Mouse (Mus musculus) T-helper 1 cell (primary cell): ENCODE results near the gene Epha5.

ENCODE experiments used
- in situ Hi-C: fragments of 300-600 bp; cut with MboI, MseI; formaldehyde crosslinking; loops from one replicate; pipeline ENCODE4 v1.15.1; 2025; ENCODE audit warnings: high pct_unique_total_duplicates

The Epha5 gene

DNA sequence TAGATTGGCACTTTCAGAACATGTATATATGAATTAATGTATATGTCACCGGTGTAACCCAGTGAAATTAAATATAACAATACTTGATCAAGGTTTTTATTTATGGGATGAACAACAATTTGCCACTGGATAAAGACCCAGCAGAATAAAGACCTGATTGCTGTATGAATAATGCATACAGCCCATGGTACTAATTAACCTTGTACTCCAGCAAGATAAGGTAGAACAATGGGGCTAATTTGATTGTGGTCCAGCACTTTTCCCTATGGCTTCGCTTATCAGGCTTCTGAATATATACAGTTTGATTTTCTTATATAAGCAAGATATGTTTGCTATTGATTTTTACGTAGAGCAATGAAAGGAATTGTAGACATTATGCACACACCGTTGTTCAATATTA, 103.6 kb downstream of the Epha5 start:
- in situ Hi-C loops, result no loop called here

DNA sequence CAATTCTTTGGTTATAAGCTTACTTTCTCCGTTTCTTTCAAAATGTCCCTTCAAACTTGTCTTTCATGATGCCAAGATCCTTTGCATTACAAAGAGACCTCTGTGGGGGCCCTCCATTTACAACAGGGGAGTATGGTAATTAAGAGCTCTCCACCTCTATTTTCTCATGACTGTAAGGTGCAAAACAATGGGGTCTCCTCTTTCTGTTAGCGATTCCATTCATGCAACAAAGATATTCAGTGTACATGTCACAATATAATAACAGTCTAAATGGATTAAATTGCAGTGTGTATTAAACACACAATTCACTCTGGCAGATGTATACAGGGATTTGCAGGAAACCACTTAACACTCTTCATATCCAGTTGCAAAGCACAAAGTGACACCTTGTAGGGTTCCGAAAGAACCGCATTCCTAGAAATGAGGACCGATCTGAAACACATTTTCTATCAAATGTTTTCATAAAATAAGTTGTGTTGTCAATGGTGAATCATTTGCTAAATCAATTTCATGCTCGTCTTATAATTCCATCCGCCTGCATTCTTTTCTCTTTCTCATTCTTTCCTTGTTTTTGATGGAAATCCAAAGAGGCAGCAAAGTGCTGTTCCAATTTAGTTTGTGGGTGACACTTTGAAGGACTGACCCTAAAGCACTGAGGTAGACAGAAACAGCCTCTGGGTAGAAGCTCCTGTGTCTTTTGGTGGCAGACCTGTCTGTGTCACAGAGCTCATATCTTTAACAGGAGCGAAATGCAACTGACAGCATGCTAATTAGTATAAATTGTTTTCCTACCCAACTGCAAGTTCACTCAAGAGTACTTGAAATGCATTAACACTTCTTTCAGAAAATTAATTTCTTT, 118.1 kb downstream of the Epha5 start:
- in situ Hi-C loops, result no loop called here

DNA sequence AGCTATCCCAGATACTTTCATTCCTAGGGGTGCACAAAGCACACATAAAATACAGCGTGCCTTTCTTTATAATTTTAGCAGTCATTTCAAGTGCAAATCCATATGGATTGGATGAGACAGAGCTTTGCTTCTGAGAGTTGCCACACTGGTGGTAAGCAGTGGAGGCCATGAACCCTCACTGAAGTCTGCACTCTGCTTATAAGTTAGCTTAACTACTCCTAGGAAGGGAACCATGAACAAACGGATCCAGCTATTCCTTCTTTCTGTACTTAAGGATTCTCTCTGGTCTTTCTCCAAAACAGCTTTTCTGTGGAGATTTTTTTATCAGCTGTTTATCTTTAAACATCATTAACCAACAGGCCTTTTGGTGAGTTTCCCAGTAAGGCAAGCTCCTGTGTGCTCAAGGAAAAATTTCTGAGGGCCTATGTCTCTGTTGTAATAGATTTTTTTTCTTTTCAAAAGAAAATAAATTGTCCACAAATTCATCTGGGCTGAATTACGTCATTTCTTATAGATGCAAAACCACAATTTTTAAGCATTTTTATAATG, 127.7 kb downstream of the Epha5 start:
- in situ Hi-C loops, result no loop called here

DNA sequence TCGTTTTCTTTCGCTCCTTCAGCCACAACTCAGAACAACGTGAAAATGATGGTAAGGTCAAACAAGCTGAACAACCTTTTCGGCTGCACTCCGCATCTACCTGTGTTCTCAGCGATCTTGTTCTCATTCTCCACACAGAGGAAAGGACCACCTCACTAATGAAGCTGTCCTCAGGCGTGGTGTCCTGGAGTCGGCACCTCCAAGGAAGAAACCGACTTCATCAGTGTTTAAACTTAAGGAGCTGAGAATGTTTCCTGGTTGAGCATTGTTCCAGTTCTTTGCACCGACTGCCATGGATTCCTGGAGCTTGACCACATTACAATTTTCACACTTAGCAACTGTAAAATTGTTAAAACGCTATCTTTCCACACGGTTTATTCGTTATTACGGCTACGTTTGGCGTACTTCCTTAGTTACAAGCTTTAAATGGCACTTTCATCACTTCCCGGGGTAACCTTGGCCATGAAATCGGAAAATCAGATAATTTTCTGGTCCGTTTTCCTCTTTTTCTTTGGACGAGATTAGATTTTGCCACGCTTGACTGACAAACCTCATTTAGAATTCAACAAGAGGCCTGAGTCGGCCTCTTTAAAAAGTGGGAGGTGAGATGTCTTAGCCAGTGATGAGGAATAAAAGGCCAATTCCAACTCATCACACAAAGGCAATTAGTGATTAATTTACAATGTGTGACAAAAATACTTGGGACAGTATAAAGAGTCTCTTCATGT, 135.7 kb downstream of the Epha5 start:
- in situ Hi-C loops, result no loop called here

DNA sequence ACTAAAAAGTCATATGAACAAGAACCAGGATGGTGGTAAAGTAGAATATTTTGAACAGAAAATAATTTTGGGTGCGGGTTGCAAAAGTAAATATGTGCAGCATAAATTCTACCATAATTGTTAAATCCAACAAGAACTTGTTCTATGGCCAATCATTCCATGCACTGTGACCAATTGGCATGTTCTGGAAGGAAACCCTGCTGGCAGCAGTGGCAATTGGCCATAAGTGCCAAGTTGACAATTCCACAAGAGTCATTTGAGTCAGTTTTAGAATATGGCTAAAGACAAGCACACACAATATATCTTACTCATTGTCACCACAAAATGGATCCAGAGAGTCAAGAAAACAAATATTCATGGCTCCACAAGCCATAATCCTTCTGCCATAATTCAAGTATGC, 140.2 kb downstream of the Epha5 start:
- in situ Hi-C loops, result no loop called here

DNA sequence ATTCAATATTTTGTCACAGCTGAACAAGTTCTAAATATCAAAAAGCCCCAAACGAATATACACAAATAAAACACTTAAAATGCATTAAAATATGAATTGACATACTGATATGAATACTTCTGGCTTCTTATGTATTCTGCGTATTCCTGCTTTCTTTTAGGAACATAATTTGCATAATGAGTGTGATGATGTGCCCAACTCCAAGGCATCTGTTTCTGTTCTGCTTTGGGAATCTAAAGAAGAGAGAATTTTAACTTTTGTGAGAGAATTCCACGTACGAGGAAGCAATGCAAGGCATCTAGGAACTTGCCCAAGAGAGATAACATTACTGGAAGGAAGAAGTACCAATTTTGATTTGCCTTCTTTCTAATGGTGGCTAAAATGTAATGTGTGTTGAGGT, 151.8 kb downstream of the Epha5 start:
- in situ Hi-C loops, result no loop called here

DNA sequence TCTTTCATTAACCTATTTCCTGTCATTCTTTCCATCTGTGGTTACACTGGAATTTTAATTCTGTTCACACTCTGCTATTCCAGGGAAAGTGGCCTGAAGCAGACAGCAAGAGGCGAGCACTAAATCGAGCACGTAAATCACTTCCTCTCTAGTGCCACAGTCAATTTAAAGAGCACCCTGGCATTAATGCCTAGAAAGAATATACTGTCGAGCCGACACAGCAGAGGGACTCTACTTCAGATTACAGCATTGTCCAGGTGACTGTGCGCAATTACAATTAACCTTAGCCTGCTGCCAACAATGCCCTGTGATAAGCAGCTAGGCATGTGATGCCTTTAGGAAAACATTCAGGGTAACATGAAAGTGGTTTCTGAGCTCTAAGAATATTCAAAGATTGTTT, 153.2 kb downstream of the Epha5 start:
- in situ Hi-C loops, result no loop called here

DNA sequence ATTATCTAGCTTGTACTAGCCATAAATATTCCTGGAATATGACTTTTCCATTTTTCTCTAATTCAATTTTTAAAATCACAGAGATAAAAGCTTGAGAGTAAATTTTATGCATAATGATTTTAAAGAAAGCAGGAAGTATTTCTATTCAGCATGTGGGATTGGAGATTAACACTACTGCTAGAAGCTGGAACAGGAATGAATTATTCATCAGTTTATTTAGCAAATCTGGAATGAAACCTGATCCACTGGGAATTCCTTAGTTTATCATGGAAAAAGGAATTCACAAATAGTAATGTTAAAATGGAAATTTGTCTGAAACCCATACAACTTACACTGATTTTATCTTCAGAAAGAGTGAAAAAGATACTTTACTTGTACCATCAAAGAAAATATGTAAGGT, 187.2 kb downstream of the Epha5 start:
- in situ Hi-C loops, result no loop called here

DNA sequence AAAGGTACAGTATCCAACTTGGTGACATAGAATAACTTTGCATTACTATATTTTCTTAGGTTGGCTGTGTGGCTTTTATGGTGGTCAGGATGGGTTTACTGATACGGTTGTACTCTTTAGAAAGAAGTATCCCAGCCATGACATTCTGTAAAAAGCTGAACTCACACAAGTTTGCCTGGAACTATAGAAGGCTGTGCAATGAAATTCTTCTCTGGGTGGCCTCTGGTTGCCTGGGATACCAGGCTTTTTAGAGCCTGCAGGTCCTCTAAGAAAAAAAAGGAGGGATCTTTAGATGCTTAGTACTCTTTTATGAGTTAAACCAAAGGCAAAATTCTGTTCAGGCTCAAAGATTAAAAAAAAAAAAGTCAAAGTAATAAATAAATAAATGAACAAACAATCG, 208.6 kb downstream of the Epha5 start:
- in situ Hi-C loops, result no loop called here

DNA sequence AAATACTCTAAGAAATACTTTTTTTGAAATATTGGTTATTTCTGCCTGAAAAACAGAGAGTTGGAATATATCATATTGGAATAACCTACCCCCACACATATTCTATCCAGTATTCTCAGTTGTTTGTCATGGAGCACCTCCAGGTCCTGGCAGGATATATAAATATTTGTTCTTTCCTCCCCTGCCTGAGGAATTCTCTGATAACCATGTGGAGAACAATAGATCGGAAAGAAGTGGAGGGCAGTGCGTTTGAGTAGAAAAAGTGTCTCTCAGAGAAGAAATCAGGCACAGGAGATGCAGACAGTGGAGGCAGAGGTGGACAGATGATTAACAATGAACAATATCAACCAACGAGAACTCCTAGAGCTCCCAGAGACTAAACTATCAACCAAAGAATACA, 223.8 kb downstream of the Epha5 start:
- in situ Hi-C loops, result no loop called here

DNA sequence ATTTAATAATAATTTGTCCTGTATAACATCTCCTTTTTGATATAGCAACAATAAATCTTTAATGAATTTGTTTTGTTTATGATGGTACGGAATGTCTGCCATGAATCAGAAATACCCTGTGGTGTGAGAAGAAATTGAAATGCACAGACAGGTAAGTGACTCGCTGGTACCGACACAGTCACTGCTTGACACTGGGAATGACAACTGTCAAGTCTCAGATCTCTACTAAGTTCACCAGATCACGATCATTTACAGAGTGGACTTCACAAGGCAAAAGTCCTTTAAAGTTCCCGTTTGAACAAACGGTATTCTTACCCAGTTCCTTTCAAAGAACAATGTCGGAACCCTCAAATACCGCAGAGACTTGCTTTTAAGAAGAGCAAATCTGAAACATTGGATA, 233.0 kb downstream of the Epha5 start:
- in situ Hi-C loops, result no loop called here

DNA sequence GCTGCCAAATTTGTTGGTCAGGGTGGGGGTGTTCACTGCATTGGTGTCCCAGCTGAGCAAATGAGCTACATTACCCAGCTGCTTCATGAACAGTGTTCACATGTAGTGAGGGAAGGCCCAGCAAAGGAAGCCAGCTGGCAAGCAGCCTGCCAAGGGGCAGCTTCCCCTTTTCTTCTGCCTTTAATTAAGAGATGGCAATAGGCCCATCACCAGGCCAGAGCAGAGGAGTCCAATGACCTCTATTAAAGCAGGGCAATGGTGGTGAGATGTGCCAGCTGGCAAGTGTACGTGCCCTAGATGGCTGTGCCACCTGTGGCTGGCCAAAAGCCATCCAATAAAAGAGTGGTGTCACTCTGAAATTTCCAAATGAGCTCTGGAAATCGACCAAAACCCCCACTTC, 264.1 kb downstream of the Epha5 start:
- in situ Hi-C loops, result no loop called here

DNA sequence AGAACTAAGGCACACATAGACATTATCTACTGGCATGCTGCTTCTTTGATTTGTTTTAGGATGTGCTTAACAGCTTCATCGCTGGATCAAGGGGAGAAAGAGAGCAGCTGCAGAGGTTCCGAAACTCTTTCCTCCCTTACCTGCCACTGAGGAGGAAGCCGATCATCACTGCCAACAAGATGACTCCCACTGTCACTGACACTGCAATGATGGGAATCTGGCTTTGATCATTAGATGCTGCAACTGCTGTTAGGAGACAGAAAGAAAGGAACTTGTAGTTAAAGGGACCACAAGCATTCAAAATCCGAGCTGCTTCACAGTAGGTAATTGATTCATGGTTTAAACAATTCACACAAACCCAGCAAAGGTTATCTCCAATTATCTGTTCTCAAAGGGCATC, 275.0 kb downstream of the Epha5 start:
- in situ Hi-C loops, result no loop called here

DNA sequence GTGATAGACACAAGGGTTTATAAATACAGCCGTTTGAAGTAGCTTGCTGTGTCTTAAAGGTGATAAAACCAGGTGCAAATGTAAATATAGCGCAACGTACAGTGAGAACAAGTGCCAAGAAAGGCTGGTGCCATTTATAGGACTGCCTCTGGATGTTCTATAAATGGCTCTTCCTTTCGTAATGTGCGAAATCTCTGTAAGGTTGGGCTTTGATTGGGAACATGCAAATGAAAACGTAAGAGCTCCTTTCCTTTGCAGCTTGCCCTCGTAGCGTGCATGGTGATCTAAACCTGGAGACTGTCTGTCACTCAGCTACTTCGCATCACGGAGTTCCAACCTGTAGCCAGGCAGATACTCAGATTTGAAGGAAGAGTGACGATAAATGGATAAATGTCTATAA, 321.2 kb downstream of the Epha5 start:
- in situ Hi-C loops, result no loop called here

DNA sequence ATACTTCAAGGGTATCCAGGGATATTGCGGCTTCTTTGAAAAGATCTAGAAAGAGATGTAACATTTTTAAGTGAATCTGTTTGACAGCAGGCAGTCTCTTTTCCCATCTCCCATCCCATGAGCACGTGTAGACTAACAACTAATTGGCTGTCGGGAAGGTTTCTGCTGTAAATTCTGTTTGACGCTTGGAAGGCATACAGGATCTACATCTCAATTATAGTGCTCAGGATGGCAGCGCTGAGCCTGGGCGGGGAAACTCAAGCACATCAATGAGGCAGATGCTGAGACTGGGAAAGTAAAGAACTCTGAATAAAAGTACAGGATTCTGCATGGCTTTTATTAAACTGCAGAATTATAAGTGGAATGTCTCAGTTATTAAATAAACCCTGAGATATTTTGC, 335.9 kb downstream of the Epha5 start:
- in situ Hi-C loops, result no loop called here

DNA sequence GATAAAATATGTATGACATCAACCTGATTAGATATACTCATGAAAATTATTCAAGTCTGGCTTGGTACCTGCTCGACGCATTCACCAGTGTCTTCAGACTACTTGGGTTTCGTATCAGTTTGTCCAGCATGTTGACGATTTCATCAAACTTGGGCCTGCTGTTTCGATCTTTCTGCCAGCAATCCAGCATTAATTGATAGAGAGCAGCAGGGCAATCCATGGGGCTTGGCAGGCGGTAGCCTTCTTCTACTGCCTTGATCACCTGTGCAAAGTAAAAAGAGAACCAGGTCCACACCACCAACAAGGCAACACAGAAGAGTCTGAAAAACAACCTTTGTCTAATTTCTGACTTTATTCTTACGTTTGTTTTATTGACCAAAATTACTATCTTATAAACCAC, 346.2 kb downstream of the Epha5 start:
- in situ Hi-C loops, result no loop called here

DNA sequence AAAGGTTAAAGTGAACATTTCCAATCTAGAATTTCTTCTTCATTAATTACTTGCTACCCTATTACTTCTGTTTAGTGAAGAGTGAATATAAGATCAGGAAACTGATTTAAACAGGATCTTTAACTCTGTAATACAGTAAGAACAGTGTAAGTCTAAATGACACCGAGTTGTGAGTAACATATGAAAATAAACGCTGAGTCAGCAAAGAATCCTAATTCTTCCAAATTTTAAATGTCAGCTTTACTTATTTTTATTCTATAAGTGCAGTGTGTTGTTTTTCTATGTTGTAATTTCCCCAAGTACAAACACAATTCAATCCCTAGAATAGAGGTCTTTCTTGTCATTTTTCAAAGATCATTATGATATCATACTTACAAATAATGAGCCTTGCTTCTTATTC, 363.3 kb downstream of the Epha5 start:
- in situ Hi-C loops, result no loop called here

DNA sequence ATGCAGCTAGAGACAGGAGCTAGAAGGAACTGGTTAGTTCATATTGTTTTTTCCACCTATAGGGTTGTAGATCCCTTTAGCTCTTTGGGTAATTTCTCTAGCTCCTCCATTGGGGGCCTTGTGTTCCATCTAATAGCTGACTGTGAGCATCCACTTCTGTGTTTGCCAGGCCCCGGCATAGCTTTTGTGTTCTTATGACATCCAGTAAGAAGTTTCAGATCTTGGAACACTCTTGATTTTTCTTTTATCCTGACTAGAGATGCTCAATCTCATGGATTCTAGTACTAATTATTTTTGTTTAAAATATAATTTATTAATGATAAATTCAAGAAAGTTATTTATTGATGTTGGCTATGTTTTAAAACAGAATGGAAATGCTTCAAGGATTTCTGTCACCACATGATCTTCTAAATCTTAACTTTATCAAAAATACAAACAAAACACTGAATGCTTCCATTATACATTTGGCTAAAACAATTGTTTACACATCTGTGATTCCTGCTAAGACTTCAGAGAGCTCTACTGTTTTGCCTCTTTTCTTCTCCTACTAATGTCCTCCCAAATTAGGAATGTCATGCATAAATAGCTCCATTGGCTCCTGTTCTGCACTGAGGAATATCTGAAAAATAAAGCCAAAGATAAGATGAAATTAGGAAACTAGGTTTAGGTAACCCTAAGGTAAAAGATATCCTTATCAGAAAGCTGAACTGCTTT, 379.8 kb downstream of the Epha5 start:
- in situ Hi-C loops, result no loop called here
